Mouse (Mus musculus) splenic B cell, adult 2 months (primary cell): Measurements from ENCODE around the gene Trmt6.

ENCODE experiments used
- DNase-seq: peaks from one replicate; pipeline ENCODE4 v3.0.0-alpha.2; 2011; ENCODE audit warnings: low read depth, low spot score
- H3K27me3 ChIP-seq: 2 replicates; pipeline ENCODE4 v1.6.1; 2012; ENCODE audit warnings: mild to moderate bottlenecking, low read length, moderate library complexity, mixed read lengths; ENCODE audit not compliant: control insufficient read depth, poor library complexity, insufficient read depth, severe bottlenecking
- H3K36me3 ChIP-seq: 2 replicates; pipeline ENCODE4 v1.6.1; 2012; ENCODE audit warnings: mild to moderate bottlenecking, low read length, moderate library complexity, mixed read lengths; ENCODE audit not compliant: control insufficient read depth, poor library complexity, insufficient read depth, severe bottlenecking

The Trmt6 gene

DNA sequence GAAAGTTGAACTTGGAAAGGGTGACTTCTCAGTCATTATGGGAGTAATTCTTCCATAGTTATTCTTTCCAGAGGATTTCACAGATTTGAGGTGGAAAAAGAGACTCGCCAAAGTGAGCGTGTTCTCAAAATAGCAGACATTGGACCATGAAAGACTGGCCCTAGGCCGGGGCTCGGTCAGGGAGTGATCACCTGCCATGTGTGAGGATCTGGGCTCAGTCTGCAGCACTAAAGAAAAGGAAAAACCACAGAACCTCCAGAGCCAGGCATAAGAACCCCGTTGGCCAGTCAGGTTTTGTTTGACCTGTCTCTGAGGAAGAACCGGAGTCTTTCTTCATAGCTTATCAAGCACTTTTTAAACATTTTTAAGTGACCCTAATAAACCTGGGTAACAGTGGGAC lies 31.8 kb downstream of the Trmt6 start:
- H3K36me3 ChIP-seq, result no peaks in the 10 kb centered on the region

DNA sequence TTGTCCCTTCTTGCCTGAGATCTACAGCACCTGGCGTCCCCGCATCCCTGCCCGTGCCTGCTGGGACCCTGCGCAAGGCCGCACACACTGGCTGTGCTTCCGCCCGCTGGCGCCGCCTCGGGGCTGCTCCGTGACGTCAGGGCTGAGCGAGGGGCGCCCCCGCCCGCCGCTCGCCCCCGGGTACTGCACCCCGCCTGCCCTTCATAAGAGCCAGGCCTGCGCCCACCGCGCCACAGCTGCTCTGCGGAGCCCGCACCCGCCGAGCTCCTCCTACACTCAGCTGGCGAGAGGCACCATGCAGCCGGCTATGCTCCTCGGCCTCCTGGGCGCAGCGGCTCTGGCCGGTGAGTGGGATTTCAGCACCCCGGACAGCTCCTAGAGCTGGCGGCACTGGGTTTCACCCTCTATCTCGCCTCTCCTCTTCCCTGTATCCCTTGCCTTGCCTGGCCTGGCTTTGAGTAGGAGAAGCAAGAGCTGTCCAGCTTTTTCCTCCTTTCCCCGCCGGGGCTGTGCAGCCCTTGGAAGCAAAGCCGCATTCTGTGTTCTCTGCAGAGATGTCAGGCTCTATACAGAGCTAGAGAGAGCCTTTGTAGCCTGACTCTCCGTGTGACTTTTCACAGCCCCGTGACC lies 34.3 kb downstream of the Trmt6 start:
- Histone ChIP-seq H3K36me3 (no peaks in the 10 kb centered on the region), H3K27me3 (no peaks in the 10 kb centered on the region; the same call in 1 of the 2 replicates)
- peak; percentile 63 for DNase-seq

More for the DNA sequence above, 31.8 kb downstream of the Trmt6 start:
- H3K27me3 ChIP-seq, result no peaks in the 10 kb centered on the region; the same call in 1 of the 2 replicates
- DNase-seq, result no peak

DNA sequence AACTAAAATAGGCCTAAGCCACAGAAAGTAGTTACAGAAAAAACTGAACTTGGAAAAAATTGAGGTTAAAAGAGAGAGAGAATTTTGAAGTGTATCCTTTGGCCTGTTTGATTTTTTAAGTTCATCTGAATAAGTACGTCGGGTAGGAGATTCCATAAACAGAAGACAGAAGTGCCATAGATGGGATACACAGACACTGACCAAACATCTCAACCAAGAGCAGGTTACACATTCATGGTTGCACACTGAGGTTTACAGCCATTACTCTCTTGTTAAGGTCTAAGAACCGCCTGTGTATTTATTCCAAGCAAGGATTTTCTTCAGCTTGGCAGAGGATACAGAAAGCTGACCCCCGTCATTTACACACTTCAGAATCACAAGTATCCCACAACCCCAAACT lies 34.9 kb downstream of the Trmt6 start, which contains the start of gene Chgb:
Gene Chgb, plus strand, starts transcription at position 301 of the 400 bp plus-strand sequence.
- DNase-seq, result no peak
- Histone ChIP-seq H3K36me3 (no peaks in the 10 kb centered on the region), H3K27me3 (no peaks in the 10 kb centered on the region; the same call in 1 of the 2 replicates)

DNA sequence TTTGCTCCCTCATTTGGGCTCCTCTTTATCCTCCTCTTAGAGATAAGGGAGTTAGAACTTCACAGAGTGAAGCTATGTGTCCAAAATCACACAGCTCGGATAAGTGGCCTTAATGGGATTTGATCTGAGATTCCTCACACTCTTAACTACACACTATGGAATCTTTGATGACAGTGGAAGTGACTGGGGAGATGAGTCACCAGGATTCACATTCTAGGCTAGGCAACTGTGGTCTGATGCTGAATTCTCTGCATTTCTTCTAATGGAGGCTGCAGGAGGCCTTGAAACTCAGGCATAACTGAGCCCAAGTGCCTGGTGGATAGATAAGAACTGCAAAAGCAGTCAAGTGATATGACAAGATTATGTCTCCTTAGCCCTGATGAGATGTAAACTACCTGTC lies 45.0 kb downstream of the Trmt6 start:
- H3K36me3 ChIP-seq, result no peaks in the 10 kb centered on the region
- DNase-seq, result no peak
- no peaks in the 10 kb centered on the region; the same call in 1 of the 2 replicates for H3K27me3 ChIP-seq

- Histone ChIP-seq H3K27me3 (no peaks in the 10 kb centered on the region), H3K36me3 (no peaks in the 10 kb centered on the region)
- DNase-seq, result no peak
Measured at GRCm38 (mm10) chr2:132757911-132758310, 57.9 kb downstream of the Trmt6 start.
